Mouse (Mus musculus) testis, postnatal 14 days (tissue): ENCODE results near the gene Magi3.

Experiments used
- DNase-seq: peaks from one replicate; pipeline ENCODE4 v3.0.0; 2021; ENCODE audit warnings: low spot score

The Magi3 gene

GRCm38 (mm10) chr3:104026938-104027337, 193.2 kb downstream of the Magi3 start:
- DNase-seq, result no peak

GRCm38 (mm10) chr3:104020101-104020500, 200.1 kb downstream of the Magi3 start:
- DNase-seq, result no peak

GRCm38 (mm10) chr3:104019453-104019852, 200.7 kb downstream of the Magi3 start:
- DNase-seq, result no peak

DNA sequence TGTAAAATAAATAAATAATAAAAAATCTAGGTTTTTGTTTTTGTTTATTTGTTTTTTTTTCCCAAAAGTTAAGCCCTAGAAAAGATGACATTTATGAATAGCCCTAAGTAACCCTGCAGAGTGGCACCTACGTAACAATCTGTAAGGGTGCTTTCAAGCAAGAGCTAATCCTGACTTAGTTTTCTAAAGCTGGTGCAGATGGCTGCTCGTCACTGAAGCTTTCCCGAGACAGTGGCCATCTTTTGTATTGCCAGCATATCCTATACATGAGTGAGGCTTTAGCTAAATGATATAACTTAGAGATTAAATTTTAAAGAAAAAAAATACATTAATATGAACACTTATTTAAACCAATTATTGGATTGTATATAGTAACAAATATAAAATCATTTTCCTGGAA, 202.2 kb downstream of the Magi3 start:
- no peak for DNase-seq

DNA sequence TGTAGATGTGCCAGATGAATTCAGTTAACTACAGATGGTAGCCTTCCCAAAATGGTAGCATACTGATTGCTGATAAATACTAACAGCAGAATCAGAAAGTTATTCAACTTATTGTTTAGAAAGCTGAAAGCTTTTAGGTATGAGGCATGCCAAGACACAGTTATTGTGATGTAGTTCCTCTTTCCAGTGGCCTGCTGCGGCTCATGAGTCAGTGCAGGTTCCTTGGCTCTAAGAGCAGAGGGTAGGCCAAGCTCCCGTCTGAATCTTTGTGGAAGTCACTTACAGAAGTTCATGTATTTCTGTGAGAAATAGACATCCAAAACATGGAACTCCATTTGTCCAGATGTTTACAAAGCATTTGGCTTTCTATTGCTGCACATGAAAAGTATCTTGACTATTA, 208.2 kb downstream of the Magi3 start:
- no peak for DNase-seq

GRCm38 (mm10) chr3:104009924-104010662, 210.1 kb downstream of the Magi3 start:
- no peak for DNase-seq

DNA sequence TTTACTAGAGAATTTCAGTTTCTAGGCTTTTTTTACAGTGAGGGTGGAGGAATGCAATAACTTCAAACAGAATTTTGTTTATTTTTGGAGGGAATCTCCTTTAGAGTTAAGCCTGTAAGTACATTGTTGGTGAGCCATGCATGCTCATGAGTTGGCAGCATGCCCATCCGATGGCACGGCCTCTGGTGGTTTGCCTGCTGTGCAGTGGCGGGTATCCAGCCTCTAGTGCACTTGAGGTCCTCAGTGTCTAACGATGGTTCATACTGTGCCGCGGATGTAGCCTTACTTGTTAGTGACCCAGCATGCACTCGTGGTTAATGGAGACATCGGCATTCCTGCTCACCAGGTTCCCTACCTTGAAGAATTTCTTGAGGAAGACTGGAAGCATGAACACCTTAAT, 212.7 kb downstream of the Magi3 start:
- peak; percentile 23 for DNase-seq

GRCm38 (mm10) chr3:104006896-104007466, 213.2 kb downstream of the Magi3 start:
- no peak for DNase-seq

- no peak for DNase-seq
Measured at GRCm38 (mm10) chr3:103998724-103999123, 221.4 kb downstream of the Magi3 start.

GRCm38 (mm10) chr3:103991271-103991670, 228.9 kb downstream of the Magi3 start:
- DNase-seq, result no peak

DNA sequence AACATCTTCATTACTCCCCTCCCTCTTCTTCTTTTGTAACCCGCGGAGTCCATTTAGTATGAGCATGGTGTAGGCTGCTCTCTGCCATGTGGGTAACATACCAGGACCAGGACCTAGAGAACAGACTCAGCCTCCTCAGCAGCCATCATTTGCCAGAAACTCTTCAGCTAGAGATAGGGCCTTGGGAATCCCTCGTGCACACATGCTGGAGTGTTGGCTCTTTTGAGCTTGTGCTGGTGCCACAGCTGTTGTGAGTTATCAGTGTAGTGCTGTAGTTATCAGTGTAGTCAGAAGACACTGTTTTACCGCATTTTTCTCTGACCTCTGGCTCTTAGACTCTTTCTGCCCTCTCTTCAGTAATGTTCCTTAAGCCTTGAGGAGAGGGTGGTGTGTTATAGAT, 230.8 kb downstream of the Magi3 start:
- DNase-seq, result no peak

GRCm38 (mm10) chr3:103987831-103988432, 232.2 kb downstream of the Magi3 start:
- DNase-seq, result no peak

DNA sequence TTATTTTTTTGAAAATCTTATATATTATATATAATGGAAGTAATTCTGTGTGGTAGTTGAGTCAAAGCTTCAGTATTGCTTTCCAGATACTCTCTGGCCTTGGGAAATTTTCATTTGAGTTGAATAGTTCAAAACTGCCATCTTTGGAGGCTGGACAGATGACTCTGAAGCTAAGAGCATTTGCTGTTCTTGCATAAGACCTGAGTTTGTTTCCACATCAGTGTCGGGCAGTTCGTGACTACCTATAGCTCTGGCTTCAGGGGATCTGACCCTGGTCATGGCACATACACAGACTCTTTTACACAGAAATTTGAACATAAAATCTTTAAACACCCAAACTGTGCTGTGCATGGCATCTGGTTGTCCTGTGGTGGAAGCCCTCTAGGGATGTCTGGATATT, 235.0 kb downstream of the Magi3 start:
- no peak for DNase-seq

- DNase-seq, result no peak
Measured at GRCm38 (mm10) chr3:103984556-103984955, 235.6 kb downstream of the Magi3 start.

GRCm38 (mm10) chr3:103971157-103971556, 249.0 kb downstream of the Magi3 start:
- no peak for DNase-seq

GRCm38 (mm10) chr3:103968701-103969100, 251.5 kb downstream of the Magi3 start:
- DNase-seq, result no peak

DNA sequence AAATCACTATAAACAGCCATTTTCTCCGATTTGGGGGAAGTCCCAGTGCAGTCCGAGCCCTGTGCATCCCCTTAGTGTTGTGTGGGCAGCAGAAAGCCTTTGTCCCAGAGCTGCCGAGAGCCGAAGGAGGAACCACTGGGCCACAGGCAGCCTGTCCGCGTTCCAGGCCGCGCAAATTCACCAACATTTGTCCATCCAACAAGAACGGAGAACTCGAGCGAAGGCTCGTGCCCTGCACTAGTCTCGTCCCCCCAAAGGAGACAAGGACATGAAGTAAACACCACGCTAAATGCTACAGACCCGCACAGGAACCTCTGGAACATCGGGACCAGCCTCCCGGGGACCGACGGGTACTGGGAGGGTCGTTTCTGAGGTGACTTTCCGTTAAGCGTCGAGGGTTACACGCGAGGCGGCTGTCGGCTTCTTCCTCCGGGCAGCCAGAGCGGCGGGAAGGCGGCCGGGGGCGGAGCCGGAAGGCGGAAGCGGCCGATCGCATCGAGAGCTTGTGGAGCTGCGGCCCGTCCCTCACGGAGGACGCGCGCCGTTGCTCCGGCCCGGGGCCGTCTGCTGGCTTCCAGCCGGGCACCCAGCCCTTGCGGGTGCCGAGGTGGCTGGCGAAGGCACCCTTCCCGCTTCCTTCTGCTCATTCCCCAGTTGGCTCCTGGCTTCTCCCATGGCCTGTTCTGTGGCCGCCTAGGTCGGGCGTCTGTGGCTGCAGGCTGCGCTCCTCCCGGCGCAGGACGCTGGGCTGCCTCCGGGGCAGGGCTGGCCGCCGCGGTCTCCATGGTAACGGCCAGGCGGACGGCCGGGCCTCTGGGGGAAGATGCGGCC, 252.1 kb downstream of the Magi3 start, which contains the start of gene Phtf1:
Gene Phtf1, plus strand, starts transcription at position 250 of the 831 bp plus-strand sequence.
- DNase-seq, result peak; percentile 89

- no peak for DNase-seq
Measured at GRCm38 (mm10) chr3:103967231-103967630, 252.9 kb downstream of the Magi3 start.
